Mouse (Mus musculus) cortical plate, adult 2 months (tissue): ENCODE results near the gene Olfr5.

Source experiments
- CTCF ChIP-seq: fragments of 200-500 bp; IDR thresholded peaks from 2 replicates; pipeline ENCODE4 v1.5.1; 2011; ENCODE audit warnings: mild to moderate bottlenecking, control low read depth, low read length; ENCODE audit not compliant: insufficient read depth; ENCODE audit errors: extremely low read depth
- POLR2A ChIP-seq: fragments of 200-500 bp; IDR thresholded peaks from 2 replicates; pipeline ENCODE4 v1.6.1; 2011; ENCODE audit warnings: mild to moderate bottlenecking, low read length, control low read depth; ENCODE audit not compliant: insufficient read depth; ENCODE audit errors: extremely low read depth

DNA sequence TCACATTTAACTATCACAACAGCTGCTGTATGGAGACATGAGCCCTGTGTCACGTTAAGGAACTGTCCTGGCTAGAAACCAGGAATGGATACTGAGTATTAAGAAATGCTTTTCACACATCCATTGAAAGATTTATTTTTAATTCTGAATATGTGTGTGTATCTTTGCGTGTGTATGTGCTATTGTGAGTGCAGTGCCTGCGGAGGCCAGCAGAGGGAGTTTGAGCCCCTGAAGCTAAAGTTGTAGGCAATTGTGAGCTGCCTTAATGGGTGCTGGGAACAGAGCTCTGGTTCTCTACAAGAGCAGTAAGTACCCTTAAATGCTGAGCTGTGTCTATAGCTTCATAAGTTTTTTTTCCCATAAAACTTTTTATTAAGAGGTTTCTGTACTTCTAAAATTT is 57.4 kb downstream of the Olfr5 start:
- no peak for TF ChIP-seq CTCF
- TF ChIP-seq POLR2A, result no peak
